Mouse (Mus musculus): ENCODE results near the gene Stk32c.
A peak's percentile ranks its signal among the peaks of the same experiment; 100 is the strongest.

- TF ChIP-seq CTCF (IDR thresholded peaks at IDR 0.05; ENCODE audit: low read depth) (peak; percentile 72), EP300 (optimal IDR thresholded peaks at IDR 0.05) (no peak)
These were observed 144.9 kb downstream of the Stk32c start for GRCm38 (mm10) chr7:139068182-139068623.
